Mouse (Mus musculus) cortical plate, adult 2 months (tissue): ENCODE results near the gene Gm10401.

Experiments
- CTCF ChIP-seq: fragments of 200-500 bp; IDR thresholded peaks from 2 replicates; pipeline ENCODE4 v1.5.1; 2011; ENCODE audit warnings: mild to moderate bottlenecking, control low read depth, low read length; ENCODE audit not compliant: insufficient read depth; ENCODE audit errors: extremely low read depth
- POLR2A ChIP-seq: fragments of 200-500 bp; IDR thresholded peaks from 2 replicates; pipeline ENCODE4 v1.6.1; 2011; ENCODE audit warnings: mild to moderate bottlenecking, low read length, control low read depth; ENCODE audit not compliant: insufficient read depth; ENCODE audit errors: extremely low read depth

DNA sequence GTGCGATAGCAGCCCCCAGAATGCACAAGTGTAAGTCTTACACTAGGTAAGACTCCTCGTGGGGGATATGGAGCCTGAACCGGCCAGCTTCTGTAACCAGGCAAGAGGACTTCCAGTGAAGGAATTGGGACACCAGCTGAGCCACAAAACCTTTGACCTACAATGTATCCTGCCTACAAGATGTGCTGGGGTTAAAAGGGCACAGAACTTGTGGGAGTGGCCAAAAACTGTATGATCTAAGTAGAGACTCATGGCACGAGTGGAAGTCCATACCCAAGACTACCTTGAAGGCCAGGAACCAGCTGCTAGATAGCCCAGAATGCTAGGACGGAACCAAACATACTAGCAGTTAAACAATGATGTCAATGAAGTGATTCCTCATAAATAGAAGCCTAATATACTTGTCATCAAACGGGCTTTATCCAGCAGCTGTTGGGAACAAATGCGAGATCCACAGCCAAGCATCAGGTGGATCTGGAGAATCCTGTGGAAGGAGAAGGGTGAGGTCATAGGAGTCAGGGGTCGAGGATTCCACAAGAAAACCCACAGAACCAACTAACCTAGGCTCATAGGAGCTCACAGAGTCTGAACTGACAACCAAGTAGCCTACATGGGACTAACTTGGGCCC is 37.9 kb downstream of the Gm10401 start:
- TF ChIP-seq CTCF (no peak), POLR2A (no peak)
